Mouse (Mus musculus) embryonic fibroblast, embryonic 13.5 days (primary cell): ENCODE data around the gene Kif23.

Experiments
- CTCF ChIP-seq: IDR thresholded peaks from 2 replicates; pipeline ENCODE4 v1.5.1; 2011; ENCODE audit warnings: mild to moderate bottlenecking, control low read depth, low read length, moderate library complexity, borderline replicate concordance; ENCODE audit not compliant: insufficient read depth
- POLR2A ChIP-seq: IDR thresholded peaks from 2 replicates; pipeline ENCODE4 v1.6.1; 2011; ENCODE audit warnings: low read depth, mild to moderate bottlenecking, control low read depth, low read length, moderate library complexity

DNA sequence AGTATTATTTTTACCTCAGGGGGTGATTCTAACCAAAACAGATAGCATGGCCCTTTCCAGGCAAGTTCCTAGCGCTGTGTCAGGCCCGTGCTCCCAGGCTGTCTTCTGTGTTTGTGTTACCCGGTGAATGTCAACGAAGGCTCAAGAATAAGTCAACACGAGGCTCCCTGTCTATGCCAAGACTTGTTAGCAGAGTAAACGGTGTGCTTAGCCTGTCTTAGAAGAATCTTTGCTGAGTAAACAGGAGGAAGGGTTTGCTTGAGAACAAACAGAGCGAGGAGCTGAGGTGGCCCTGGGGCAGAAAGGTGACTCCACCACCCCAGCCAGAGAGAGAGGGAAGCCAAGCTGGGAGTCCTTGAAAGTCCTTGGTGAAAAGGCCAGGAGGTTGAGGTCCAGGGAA, 42.4 kb downstream of the Kif23 start:
- TF ChIP-seq CTCF (no peak), POLR2A (no peak)
